Mouse (Mus musculus) heart, adult 9 months (tissue): ENCODE data around the gene Cryzl1.

ENCODE experiments used
- DNase-seq, 2 experiments: peaks; one replicate each; pipeline ENCODE4 v3.0.0; 2022; ENCODE audit warnings: low spot score in 2 of 2

Gene Cryzl1

DNA sequence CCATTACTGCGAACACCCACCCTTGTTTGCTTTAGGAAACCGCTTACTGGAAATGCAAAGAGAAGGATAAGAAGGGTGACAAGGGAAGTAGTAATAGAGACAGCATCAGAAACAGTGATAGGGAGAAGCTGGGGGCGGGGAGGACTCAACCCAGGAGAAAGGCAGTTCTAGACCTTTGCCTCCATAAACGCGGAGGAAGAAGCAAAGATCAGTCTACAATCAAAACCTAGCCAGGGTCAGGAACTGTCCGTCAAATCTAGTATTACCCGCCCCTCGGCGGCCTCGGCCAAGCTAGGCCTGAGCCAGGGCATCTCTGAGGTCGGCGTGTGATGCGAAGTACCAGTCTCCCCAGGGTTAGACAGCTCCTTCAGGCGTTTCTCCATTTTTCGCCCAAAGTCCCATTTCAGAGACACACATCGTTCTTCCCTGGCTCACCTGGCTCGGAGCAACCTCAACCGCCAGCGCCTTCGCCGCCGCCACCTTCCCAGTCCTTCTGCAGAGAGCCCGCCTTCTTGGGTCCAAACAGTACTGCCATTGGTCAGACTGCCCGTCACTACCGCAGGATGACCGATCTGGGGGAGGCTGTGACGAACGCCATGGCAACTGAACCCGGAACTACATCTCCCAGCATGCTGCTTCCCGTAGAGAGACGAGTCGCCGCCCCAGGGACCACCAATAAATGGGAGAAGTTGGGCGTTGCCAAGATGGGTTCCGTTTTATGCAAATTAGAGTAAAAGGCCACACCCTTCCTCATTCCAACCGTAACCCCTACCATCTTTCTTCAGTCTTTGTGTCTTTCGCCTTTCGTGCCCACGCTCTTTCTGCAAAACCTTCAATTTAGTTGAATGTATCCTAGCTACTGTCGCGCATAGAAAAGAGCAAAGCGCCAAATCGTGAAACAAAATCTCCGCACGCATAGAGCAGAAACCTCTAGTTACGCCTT lies at the start of gene Cryzl1:
Gene Cryzl1, minus strand, starts transcription at position 853 of the 943 bp plus-strand sequence.
- peak; percentile 100 for DNase-seq

DNA sequence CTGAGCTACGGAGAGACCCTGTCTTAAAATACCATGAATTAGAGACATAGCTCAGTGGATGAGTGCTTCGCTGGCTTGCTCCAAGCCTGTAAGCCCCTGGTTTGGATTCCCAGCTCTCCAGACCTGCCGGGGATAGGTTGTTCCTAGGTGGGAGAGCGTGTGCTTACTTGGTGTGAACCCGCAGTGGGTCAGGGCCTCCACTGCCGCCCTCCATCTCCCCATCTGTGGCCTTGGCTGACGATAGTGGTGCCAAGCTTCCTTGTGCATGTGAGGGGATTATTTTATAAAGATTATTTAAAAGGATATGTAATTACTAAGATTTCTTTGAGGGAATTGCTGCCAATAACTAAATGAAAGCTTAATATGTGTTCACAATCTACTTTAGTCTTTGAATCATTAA lies 43.8 kb upstream of the Cryzl1 start:
- DNase-seq, result no peak

DNA sequence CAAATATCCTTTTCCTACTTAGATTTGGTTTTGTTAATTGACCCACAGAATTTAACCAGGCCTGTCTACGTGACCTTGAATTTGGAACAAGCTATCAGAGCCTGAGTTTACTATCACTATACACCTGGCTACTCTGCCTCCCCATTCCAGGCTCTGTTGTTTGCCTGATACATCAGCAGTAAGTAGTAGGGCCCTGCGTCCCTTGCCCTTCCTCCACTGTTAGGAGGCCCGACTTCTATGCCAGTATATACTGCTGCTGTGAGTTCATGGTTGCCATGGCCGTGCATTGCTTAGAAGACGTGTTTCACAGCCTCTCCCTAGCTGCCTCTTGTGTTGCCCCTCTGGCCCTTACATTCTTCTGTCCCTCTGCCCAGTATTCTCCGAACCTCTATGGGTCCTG lies 42.6 kb upstream of the Cryzl1 start:
- no peak for DNase-seq

DNA sequence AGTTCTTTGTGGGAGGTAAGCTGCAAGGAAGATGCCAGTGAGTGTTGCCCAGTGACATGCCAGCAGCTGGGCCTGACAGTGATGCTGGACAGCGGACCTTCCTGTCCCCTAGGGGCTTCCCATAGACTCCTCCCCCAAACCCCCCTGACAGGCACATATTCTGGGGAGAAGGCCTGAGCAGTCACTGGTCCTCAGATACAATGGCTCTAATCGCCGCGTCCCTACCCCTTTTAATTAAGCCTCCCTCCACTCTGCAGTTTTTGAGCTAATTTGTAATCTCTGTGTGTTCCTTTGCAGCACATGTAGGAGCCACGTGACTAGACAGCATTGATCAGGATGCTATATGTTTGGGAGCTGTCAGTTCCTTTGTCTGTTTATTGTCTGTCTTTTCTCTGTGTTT lies 41.9 kb upstream of the Cryzl1 start:
- no peak for DNase-seq

DNA sequence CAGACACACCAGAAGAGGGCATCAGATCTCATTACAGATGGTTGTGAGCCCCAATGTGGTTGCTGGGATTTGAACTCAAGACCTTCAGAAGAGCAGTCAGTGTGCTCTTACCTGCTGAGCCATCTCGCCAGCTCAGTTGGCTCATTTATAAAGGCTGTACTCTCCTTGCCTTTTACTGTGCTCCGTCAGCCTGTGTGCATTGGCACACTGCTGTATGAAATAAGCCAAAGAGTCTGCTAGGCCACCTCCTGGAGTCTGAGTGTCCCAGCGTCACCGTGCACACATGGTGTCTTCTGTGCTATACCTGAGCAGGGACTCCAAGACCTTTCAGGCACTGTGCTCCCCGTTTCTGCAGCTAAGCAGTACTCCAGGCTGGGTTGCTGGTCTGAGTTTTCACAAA lies 41.1 kb upstream of the Cryzl1 start:
- no peak for DNase-seq

DNA sequence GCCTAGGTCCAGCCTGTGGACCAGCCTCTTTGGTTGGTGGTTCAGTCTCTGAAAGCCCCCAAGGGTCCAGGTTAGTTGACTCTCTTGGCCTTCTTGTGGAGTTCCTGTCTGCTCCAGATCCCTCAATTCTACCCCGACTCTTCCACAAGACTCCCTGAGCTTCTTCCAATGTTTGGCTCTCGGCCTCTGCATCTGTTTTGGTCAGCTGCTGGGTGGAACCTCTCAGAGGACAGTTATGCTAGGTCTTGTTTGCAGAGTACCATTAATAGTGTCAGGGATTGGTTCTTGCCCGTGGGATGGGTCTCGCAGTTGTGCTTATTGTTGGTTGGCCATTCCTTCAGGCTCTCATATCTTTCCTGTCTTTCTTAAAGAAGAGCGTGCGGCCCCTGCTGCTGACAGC lies 39.8 kb upstream of the Cryzl1 start:
- DNase-seq, result peak; percentile 37 to 53

GRCm38 (mm10) chr16:91767165-91767701 lies 38.5 kb upstream of the Cryzl1 start:
- peak; percentile 55 to 77 for DNase-seq

DNA sequence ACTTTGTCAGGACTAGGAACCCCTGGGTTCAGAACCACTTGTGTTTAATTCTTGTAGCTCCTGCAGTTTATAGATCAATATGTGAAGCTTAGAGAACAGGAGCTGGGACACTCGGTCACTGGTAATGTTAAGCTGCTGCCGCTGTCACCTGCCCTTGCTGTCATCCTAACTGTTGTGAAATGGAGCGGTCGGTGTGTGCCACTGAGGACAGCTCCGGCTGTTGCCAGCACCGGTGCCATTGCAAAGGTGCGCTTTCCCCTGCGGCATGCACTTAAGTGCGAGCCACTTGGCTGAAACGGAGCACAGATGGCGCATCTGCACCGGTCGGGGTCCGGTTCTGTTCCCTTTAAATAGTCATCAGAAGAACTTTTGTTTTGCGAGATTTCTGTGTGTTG lies 37.0 kb upstream of the Cryzl1 start:
- no peak for DNase-seq

DNA sequence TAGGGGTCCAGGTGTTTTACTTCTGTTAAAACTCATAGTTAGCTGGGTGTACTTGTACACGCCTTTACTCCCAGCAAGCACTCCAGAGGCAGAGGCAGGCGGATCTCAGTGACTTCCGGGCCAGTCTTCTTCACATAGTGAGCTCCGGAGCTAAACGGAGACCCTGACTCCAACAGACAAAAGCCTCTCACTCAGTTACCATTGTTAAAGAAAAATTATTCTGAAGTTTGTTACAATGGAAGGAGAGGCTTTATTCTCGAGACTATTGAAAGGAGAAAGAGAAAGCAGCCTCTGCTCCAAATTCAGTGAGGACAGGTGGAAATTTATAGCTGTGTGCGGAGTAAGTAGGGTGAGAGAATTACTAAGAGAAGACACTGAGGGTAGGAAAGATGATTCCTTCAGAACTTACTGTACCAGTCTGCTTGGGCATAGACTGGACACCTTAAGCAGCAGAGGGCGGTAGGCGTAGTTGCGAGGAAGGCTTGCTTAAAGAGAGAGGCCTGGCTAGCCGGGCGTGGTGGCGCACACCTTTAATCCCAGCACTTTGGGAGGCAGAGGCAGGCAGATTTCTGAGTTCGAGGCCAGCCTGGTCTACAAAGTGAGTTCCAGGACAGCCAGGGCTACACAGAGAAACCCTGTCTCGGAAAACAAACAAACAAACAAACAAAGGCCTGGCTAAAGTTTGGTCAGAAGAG lies 36.5 kb upstream of the Cryzl1 start:
- no peak for DNase-seq

GRCm38 (mm10) chr16:91764414-91764813 lies 35.6 kb upstream of the Cryzl1 start:
- DNase-seq, result no peak

DNA sequence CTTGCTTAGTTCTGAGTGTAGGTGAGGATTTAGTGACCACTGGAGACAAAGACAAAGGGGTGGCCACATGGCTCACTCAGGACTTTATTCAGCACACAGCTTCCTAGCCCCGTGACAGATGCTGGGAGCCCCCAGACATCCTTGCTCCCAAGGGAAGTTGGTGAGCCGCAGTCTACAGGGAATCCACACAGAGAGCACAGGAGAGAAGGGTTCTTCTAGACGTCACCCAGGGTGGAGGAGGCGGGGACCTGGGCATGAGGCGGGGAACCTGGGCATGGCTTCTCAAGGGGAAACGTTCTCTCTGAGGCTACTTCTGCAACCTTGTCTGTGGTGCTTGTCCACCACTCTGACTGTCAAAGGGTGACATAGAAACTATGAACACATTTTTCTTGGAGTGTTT lies 35.2 kb upstream of the Cryzl1 start:
- DNase-seq, result no peak

DNA sequence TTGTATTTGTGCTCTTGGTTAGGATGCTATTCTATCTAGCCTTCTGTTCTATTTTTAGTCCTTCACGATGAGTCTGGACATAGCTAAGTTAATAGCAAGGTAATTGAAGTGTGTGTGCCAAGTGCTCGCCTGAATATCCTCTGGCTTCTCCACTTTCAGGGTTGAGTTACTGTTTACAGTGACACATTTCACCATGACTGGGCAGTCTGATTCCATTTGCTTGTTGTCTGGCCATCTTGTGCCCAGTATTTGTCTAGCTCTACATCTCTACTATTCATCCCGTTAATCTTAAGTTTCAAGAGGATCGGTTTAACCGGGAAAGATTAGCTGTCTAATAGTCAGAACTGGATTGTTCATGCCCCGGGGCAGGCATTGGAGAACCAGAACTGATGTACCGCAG lies 33.7 kb upstream of the Cryzl1 start:
- DNase-seq, result no peak

DNA sequence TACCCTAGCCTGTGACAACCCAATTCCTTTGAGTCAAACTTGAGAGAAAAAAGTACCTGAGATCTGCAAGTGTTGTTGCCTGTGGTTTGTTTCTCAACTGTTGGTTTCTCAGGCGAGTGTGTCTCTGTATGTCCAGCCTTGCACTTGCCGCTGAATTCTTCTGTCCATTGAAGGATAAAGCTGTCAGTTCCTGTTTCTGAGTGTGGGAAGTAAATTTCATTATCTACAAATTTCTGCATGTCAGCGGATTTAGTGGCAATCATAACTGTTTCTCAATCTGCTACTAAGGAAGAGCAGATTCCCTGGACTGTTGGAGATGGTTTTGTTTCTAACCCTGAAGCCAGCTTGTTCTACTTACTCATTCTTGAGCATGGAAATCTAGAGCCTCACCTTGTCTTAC lies 33.0 kb upstream of the Cryzl1 start:
- no peak for DNase-seq

GRCm38 (mm10) chr16:91761202-91761601 lies 32.4 kb upstream of the Cryzl1 start:
- no peak for DNase-seq

- no peak for DNase-seq
Observed at GRCm38 (mm10) chr16:91754957-91755356, 26.2 kb upstream of the Cryzl1 start.

GRCm38 (mm10) chr16:91753611-91754010 lies 24.8 kb upstream of the Cryzl1 start:
- DNase-seq, result no peak

GRCm38 (mm10) chr16:91751644-91752385 lies 23.0 kb upstream of the Cryzl1 start:
- no peak for DNase-seq

- DNase-seq, result no peak
Observed at GRCm38 (mm10) chr16:91747567-91747966, 18.8 kb upstream of the Cryzl1 start.

- DNase-seq, result no peak
Observed at GRCm38 (mm10) chr16:91746101-91746950, 17.6 kb upstream of the Cryzl1 start.

- no peak for DNase-seq
Observed at GRCm38 (mm10) chr16:91743055-91743454, 14.3 kb upstream of the Cryzl1 start.

GRCm38 (mm10) chr16:91740918-91741255 lies 12.1 kb upstream of the Cryzl1 start:
- DNase-seq, result no peak
